Mouse (Mus musculus) thymus, adult 18-20 months (tissue): ENCODE results near the gene Cyba.
A peak's percentile ranks its signal among the peaks of the same experiment; 100 is the strongest.

Source experiments
- DNase-seq, 2 experiments: peaks; one replicate each; pipeline ENCODE4 v3.0.0; 2022; ENCODE audit warnings: mixed read lengths in 2 of 2

Gene Cyba

GRCm38 (mm10) chr8:122451161-122451703 is 18.5 kb upstream of the Cyba start:
- no peak for DNase-seq

DNA sequence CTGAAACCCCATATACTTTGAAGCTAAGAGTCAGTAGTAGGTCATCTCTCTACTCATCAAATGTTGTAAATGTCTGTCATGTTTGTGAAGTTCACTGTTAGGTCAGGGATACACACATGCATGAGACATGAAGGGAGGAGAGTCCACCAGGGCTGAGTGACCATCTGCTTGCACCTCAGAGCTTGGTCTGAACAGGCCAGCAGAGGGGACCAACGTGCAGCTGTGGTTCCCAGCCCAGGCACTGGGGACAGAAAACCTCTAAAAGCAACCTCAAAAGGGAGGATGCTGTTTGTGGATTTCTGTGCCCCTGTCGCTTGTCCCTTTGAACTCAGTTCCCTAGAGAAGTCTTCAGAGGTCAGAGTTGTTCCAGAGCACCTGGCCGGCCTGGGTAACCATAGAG is 12.5 kb upstream of the Cyba start:
- no peak for DNase-seq

GRCm38 (mm10) chr8:122444058-122444748 is 11.5 kb upstream of the Cyba start:
- peak in 1 of 2 experiments; percentile 51 for DNase-seq

GRCm38 (mm10) chr8:122443262-122444006 is 10.7 kb upstream of the Cyba start, which contains the start of gene Mvd:
Gene Mvd (minus strand): TSS chr8:122443422.
- DNase-seq = peak; percentile 98 to 99

- DNase-seq = no peak
Measured at GRCm38 (mm10) chr8:122442781-122443180, 10.1 kb upstream of the Cyba start.

GRCm38 (mm10) chr8:122442356-122442755 is 9.6 kb upstream of the Cyba start:
- no peak for DNase-seq

DNA sequence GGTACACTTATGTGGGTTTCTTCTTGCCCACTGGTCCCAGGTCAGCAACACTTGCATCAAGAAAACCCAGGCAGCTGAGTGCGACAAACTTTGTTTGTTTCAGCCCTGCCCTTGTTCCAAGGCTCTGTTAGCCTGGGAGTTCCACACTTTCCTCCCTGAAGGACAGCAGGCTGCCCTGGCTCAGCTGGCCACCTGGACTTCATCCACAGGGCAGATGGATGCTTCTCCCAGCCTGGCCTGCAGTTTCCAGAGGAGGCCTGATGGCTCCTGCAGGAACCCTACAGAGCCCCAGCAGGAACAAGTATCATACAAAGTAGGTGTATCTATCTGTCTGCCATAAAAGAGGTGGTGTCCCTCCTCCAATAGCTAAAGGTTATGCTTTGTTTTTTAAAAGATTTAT is 8.6 kb upstream of the Cyba start:
- no peak for DNase-seq

- DNase-seq = no peak
Measured at GRCm38 (mm10) chr8:122439336-122439735, 6.6 kb upstream of the Cyba start.

DNA sequence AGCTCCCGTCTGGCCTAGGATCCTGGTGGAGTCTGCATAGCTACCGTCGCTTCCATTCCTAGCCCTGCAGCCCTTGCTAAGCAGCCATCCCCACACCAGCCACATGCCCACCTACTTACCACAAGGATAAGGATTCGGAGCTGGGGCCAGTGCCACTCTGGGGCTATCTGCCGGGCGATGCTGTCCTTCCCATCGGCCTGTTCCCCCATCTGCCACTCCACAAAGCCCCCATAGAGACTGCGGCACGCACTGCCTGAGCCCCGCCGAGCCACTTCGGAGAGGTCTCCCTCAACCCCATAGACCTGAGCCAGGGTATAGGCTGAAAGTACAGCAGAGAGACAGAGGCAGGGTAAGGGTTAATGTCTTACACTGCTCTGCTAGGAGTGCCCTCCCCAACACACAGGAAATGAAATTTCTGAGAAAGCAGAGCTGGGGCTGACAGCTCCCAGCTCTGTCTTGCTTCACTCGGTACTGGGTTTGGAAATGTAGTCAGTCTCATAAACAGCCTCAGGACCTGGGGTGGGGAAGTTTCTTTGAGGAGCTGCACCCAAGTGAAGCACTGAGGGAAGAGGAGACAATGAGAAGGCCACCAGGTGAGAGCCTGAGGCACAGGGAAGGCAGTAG is 5.1 kb upstream of the Cyba start:
- DNase-seq = no peak

DNA sequence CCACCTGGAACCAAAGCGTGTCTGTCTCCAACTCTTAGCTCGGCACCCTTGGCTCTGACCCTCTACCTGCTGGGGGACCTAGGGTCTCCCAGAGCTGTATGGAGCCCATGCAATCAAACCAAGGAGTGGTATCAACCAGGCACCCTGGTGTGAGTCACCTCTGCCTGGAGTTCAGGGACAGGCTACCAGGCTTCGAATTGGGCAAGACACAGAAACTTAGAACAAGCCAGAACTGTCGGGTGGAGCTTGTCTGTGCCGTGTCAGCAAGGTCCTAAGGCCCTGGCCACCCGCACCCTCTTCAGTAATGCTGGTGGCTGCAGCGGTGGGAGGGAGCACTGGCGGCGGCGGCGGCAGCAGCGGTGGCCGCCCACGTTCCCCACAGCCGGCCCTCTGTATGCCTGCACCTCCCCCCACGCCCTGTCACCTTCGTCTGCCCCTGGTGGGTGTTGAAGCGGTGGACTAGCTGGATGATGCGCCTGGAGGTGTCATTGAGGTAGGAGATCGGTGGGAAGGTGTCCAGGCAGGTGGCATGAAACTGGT is 3.9 kb upstream of the Cyba start:
- no peak for DNase-seq

- no peak for DNase-seq
Measured at GRCm38 (mm10) chr8:122436146-122436545, 3.4 kb upstream of the Cyba start.

DNA sequence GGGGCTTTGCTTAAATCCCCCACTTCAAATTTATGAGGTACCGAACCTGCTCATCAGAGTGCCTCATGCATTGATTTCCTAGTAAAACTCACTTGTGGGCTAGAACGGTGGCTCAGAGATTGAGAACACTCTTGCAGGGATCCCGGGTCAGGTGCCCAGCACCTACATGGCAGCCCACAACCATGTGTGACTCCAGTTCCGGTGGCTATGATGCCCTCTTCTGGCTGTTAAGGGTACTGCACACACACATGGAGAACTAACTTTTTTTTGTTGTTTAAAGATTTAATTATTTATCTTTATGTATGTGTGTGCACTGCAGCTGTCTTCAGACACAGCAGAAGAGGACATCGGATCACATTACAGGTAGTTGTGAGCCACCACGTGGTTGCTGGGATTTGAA is 2.6 kb upstream of the Cyba start:
- no peak for DNase-seq

DNA sequence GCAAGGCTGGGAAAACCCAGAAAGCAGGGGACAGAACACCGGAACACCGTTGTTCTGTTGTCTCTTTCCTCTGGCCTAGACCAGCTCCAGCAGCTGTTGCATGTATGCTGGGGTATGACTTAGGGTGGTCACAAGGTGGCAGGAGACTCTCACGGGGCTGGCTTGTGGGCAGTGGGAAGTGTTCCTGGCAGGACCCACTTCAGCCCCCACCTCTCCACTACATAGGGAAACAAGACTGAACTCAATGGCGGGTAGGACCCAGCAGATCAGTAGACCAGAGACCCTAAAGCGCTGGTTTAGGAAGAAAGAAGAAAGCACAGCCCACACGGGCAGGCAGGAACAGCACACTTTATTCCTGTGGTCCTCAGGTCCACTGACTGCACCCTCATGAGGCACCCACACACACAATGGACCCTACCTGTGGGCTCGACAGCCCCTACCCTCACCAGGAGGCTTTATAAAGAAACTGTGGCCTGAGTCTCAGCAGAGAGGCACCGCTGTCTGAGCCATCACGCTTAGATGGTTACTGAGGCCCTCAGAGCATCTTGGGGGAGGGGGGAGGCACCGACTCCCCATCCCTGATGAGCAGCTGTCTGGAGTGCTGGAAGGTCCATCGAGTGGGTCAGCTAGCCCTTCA is 657 bp upstream of the Cyba start:
- DNase-seq = no peak

GRCm38 (mm10) chr8:122431694-122432442 is 862 bp downstream of the Cyba start:
- DNase-seq = no peak

GRCm38 (mm10) chr8:122430646-122431045 is 2.1 kb downstream of the Cyba start:
- no peak for DNase-seq

DNA sequence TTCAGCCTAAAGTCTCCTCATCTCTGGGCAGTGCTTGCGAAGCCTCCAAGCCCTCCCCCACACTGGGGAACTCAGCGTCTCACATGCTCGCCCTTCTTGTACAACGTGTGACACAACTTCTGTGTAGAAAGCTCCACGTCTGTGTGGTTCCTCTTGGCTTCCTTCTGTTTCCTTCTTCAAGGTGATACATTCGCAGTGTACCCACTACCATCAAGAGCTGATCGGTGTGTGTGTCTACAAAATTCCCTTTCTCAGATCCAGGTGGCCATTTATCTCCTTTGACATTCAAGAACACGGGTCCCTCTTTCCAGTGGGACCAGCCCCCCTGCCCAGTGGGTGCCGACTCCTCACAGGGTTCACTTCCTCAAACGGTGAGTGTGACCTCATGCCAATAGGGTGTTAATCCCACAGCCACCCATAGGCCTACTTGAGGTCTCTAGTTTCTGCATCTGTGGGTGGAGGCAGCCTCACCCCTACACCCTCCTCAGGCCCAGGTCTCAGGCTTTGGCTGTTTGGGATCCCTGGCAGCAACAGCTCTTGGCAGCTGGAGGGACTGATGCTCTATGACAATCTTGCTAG is 2.6 kb downstream of the Cyba start:
- no peak for DNase-seq

DNA sequence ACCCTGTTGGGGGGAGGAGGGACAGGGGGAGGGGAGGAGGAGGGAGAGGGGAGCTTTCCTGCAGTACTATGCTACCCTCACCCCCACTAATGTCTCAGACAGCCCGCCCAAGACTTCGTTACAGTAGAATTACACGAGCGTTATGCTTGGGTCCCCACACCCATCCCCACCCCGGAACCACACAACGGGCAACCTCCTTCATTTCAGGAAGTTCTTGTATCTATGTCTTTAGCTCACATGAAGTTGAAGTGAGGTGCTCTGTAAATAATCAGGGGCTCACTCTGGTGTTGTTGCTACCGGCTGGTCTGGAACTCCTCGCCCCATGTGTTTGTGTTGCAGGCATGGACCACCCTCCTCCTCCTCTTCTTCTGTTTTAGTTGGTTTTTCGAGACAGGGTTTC is 4.6 kb downstream of the Cyba start:
- DNase-seq = no peak

- no peak for DNase-seq
Measured at GRCm38 (mm10) chr8:122427607-122428006, 5.1 kb downstream of the Cyba start.

DNA sequence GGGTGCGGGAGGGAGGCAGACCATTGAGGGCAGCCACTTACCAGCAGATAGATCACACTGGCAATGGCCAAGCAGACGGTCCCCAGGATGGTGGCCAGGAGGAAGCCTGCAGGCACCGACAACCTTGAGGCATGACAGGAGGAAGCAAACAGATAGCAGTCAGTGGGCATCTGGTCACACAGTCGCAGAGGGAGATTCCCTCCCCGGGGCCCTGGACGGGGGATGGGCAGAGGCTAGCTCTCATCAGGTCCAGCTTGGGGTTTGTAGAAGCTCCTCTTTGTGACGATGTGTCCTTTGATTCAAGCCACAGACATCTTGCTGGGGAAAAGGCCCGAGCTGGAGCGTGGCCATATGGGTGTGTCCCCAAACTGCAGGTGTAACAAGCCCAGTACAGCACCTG is 6.6 kb downstream of the Cyba start:
- DNase-seq = no peak

GRCm38 (mm10) chr8:122423659-122424058 is 9.1 kb downstream of the Cyba start:
- no peak for DNase-seq

GRCm38 (mm10) chr8:122423217-122423616 is 9.5 kb downstream of the Cyba start:
- no peak for DNase-seq
